Mouse (Mus musculus) ES-Bruce4 (cell line): ENCODE measurements around the gene Pigk.

Experiments used
- CTCF ChIP-seq: IDR thresholded peaks from one replicate; pipeline ENCODE4 v1.8.1; 2011; ENCODE audit warnings: low read depth, low read length
- EP300 ChIP-seq: IDR thresholded peaks from 2 replicates; pipeline ENCODE4 v1.6.1; 2011; ENCODE audit warnings: low read depth, low read length; ENCODE audit not compliant: insufficient read depth
- POLR2A ChIP-seq: IDR thresholded peaks from one replicate; pipeline ENCODE4 v1.8.1; 2011; ENCODE audit warnings: low read length; ENCODE audit not compliant: insufficient read depth

- TF ChIP-seq POLR2A, result no peak
- no peak for TF ChIP-seq CTCF
- no peak for TF ChIP-seq EP300
Observed at GRCm38 (mm10) chr3:152913150-152913549, 199.2 kb downstream of the Pigk start.
